Mouse (Mus musculus) layer of hippocampus, adult 9-10 months (tissue): ENCODE results near the gene Creb1.
"Not testable (repeated sequence)": the region's sequence is repeated elsewhere in the genome, so short reads cannot be mapped to it uniquely, and the experiment has no call there.

Experiments used
- DNase-seq: peaks from one replicate; pipeline ENCODE4 v3.0.0; 2022; ENCODE audit warnings: low spot score

Creb1 gene

DNA sequence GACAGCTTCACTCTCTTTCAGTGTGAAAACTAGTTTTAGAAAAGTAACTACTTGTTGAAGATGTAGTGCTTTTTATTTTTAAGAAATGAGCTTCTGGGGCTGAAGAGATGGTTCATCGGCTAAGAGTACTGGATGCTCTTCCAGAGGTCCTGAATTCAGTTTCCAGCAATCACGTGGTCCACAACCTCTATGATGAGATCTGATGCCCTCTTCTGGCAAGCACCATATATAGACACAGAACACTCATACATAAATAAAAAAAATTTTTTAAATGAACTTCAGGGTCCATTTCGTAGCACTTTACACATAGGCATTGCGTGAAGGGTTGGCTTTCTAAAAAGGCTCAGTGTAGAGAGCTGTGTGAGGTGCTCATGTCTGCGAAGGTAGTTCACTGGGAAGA, 11.3 kb downstream of the Creb1 start:
- no peak for DNase-seq

DNA sequence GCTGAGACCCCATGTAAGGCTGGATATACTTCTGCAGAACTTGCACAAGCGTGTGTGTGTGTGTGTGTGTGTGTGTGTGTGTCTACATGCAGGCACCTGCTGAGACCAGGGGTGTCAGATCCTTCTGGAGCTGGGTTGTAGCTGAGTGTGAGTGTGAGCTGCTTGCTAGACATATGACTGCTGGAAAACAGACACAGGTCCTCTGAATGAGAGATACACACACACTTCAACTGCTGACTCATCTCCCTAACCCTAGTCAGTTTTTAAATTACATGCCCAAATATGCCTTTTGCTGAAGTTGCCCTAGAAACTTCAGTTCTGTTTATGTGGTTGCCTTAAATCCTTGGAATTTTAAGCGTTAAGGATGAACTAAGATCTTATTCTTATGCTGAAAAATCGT, 13.6 kb downstream of the Creb1 start:
- no peak for DNase-seq

DNA sequence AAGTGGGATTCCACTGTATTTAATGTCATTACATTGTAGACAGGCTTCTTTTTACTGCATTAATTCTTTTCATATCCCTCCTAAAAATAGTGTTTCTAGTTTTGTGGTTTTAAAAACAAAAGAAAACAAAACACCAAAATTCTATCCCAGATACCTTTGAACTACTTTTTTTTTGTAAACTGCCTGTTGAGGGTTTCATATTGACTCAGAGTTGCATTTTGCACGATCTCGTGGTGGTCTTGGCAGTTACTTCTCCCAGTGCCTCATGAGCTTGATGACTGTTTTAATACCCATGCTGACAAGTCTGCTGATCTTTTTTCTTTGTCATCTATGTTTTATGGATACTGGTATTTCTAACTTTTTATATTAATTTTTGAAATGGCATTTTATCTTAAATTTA, 16.9 kb downstream of the Creb1 start:
- DNase-seq, result no peak

DNA sequence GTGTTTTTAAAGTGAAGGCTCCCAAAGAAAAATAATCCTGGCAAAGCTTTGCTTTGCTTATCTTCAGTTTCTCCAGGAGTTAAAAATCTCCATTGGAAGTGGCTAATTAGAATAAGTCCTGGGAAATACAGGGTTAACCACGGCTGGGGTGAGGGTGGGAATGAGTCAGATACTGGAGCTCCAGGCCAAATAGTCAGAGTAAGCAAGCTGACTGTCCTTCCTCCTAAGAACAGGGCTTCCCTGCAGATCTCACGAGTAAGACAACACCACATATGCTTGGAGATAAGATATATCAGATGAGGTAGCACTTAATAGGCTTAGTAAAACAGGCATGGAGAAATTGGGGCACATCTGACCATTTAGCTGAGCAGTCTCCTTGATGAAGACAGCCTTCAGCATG, 19.5 kb downstream of the Creb1 start:
- DNase-seq, result no peak

DNA sequence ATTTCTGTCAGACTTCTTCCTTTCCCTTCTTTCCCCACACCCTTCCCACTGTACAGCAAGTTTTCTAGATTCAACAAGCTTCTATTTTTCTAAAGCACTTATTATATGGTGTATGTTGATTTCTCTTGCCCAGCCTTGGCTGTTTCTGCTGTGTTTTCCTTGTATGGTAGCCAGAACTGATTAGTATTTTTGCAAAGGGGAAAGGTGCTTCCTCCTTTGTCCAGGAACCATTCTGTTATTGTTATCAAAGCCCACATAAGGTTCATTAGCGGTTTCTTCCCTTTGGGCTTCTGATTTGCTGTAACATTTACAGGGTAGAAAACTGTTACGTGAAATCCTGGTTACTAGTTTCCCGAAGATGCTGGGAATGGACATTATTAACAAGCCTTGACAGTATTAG, 27.7 kb downstream of the Creb1 start:
- no peak for DNase-seq

DNA sequence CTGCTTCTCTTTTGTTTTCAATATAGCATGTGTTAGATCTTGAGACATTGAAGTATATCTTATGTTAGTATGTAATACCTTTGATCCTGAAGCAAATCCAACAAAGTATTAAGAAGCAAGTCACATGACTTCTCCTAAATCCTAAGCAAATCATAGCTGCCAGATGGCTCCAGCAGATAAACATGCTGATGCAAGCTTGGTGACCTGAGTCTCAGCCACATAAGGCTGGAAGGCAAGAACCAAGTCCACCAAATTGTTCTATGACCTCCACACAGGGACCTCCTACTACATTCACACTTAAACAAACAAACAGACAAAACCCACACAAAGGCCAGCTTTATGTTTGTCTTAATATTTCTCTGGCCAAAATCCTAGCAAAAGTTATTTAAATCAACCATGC, 35.8 kb downstream of the Creb1 start:
- no peak for DNase-seq

DNA sequence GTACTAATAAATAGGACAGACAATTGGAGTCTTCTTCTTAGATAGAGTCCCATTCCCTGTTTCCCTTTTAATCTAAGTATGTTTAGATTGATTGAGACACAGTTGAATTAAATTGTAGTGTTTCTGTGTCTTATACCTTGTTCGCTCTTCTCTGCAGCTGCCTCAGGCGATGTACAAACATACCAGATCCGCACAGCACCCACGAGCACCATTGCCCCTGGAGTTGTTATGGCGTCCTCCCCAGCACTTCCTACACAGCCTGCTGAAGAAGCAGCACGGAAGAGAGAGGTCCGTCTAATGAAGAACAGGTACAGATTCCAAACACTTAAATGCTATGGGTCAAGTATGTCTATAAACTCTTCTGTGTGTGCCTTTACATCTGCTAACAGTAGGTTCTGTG, 43.6 kb downstream of the Creb1 start:
- no peak for DNase-seq

DNA sequence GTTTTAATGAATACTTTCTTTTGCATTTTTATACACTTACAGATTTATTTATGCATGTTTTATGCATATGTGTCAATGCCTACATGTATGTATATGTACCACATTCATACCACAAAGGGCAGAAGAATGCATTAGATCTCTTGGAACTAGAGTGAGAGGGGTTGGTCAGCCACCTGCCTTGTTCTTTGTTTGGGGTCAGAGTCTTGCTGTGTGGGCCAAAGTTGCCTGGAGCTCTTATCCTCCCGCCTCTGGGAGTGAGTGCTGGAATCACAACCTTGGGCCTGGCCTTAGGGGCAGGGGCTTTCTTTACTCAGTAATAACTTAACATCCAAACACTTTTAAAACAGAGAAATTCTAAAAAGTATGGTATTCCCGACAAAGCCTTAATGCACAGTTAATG, 44.3 kb downstream of the Creb1 start:
- no peak for DNase-seq

DNA sequence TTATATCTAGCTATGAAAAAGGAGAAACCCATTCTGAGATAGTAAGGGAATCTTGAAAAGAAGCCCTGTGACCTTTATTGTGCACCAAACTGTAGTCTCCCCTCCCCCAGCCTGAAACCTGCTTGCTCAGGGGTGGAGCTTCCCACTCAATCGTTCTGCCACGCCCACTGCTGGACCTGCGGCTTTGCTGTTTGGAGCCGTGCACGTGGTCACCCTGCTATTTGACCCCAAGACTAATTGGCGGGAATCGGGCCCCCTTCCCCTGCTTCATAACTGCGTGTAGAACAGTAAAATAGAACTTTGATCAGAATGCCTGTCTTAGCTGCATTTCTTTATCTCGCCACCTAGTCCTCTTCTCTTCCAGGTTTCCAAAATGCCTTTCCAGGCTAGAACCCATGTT, 45.5 kb downstream of the Creb1 start:
- not testable (repeated sequence) for DNase-seq

DNA sequence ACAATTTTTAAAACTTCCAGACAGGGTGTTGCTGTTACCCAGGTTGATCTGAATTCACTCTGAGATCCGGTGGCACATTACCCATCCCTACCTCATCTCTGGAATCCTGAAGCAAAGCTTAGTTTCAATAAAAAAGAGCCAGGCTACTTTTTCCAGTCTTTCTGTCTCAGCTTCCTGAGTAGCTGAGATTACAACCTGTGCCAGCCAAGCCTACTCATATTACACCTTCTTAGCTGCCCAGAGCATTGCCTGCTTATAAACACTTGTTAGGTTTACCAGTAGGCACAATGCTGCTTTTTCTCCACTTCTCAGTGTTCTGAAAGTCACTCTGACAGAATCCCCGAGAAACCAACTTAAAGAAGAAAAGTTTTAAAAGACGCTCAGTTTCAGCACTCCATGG, 46.4 kb downstream of the Creb1 start:
- DNase-seq, result no peak

DNA sequence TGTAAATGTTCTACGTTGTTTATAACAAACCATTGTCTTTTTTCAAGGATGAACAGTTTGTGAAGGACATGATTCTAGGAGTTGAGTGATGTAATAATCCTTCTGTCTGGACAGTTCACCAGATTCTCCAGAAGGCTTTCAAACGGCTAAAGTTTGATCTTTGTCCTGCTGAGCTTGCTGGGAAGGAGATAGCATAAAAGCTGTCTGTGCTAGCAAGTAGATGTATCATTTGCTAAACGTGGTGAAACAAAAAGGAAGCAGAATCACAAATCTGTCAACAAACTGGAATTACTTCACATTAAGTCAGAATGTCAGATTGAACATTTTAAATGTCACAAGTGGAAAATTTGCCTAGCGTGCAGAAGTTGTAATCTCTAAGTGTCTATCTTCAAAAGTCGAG, 66.5 kb downstream of the Creb1 start:
- DNase-seq, result no peak

DNA sequence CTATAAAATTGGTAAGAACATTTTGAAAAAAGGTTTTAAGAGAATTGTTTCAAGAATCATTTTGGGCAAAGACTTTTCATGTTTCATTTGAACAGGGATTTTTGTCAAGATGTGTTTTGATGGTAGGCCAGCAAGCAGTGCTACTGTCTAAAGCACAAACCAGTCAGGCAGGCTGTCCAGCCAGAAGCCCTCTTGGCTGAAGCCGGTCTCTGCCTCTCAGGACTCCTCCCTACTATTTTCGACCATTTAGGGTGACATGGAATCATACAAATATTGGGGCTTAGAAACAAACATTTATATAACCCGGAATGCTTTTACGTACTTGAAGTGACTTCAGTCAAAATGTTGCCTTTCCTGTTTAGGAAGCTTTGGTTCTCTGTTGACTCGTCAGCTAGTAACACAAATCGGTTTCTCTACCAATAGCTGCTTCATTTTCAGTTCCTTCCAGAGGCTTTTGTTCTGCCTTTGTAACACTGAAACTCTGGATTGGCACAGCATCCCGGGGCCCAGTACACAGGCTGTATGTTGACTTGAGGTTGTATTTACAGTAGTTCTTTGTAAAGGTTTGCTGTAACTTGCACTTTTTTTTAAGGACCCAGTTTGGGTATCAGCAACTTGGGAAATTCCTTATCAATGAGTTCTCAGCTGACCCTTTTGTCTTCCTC, 68.1 kb downstream of the Creb1 start:
- no peak for DNase-seq

DNA sequence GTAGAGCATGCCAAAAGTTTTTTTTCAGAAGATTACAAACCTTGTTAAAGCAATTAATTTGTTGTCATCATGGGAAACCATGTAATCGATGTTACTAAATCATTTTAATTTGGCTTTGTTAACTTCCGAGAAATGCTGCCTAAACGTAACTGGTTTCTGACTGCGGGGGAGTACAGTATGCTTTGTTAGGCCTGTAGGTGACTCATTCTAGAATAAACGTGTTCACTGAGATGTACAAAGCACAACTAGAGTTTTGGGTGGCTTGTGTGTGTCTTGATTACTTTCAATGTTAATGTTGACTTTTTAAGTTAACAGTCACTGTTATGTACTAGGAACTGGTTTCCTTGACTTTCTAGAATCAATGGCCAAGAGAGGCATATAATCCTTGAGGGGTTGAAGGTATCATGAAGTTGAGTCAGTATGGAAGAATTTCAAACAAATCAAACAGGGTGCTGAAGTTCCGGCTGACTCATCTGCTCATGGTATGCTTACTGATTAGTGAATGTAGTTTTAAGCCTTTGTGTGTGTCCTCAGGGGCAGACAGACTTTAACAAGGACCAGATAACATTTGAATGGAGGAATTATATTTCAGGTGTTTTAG, 68.9 kb downstream of the Creb1 start:
- no peak for DNase-seq

DNA sequence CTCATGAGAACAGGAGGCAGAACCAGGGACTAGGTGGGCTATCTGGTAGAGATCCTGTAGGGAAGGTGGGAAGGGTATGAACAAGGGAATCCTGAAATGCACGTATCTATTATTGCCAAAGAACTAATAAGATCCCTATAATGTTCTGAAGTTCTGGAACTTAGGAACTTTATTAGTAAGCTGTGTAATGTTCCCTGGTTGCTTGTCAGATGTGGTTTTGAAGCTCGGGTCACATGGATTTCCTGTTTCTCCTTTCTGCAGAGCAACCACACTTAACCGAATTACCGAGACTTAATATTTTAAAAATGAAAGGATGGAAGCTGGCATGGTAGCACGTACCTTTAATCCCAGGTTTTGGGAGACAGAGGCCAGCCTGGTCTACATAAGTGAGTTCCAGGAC, 70.9 kb downstream of the Creb1 start:
- no peak for DNase-seq

DNA sequence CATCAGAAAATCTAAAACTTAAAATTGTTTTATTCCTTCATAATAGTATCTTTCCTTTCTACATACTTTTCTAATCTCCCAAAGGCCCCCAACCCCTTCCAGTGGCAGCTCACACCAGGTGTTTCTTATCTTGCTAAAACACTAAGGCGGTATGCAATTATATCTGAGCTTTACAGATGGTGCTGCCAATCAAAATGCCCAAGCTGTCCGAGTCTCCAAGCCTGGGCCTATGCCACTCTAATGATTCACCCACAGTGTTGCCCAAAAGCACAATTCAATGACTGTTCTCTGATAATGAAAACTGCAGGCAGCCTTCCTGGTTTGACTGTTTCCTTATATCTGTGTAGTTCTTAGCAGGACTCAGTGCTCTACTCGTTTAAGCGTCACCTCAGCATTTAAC, 76.7 kb downstream of the Creb1 start:
- no peak for DNase-seq

DNA sequence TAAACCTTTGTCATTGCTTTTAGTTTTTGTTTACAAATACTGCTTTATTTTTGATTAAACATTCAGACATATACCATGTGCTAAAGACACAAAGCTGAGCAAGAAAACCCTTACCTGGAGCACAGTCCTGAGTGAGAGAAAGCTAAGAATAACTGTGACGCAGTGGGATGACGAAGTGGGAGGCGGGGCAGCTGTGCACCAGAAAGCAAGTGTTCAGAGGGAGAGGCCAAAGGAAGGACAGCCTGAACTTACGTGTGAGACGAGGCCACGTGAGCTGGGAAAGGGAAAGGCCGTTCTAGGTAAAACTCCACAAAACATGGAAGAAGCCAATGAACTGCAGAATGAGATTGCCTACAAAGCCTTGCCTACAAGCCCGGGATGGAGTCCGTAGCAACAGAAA, 77.5 kb downstream of the Creb1 start:
- DNase-seq, result no peak

DNA sequence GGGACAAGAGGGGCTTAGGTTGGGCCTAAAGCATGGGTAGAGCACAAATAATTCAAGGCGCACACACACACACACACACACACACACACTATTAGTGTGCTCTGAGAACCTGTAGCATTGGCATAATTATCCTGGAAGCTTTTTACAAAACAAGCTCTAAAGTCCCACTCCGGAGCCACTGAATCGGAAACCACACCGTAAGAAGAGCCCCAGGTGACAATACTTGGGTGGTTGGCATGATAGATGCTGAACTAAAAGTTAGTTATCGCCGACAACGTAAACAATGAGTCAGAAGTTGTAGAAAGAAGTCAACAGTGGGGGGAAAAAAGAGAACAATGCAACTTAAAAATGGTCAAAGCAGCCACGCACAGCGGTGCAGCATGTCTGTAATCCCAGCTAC, 81.9 kb downstream of the Creb1 start:
- no peak for DNase-seq

DNA sequence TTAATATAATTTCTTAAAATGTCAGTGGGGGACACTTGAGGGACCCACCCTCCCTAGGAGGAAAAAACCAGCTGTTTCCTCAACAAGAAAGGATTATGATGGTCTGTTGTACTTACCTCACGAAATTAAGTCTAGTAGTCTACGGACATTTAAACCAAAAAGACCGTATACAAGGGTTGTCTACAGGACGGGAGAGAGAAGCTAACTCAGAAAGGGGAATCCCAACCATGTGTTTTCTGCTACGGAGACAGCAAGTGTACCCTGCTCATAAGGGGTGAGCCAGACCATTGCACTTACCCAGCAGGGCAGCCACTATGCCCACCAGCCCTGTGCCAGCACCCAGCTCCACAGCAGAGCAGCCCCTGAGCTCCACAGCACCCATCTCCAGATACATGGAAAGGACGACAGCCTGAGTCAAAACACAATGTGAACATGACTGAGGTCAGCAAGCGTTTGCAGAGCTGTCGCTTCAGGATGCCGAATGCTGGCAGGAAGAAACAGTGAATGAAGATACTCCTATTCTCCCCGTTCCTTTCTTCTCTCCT, 82.4 kb downstream of the Creb1 start:
- DNase-seq, result no peak

DNA sequence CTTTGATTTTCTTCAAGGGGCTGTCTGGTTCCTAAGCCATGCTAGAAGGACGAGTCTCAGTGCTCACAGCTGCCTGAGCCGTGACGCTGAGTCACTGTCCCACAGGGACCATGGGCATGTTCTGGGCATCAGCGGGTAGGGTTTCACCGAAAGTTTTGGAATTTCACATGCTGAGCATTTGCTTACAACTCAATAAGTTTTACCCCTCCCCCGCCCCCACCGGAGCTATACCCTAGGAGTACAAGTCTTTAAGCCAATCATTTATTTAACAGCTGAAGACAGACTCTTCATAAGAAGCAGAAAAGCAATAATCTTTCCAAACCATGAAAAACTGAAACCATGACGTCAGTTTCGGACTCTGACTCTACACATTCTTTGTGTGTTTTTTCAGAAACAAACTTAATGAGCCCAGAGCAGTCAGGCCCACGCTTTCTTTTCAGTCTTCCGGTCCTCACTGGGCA, 83.1 kb downstream of the Creb1 start:
- no peak for DNase-seq

DNA sequence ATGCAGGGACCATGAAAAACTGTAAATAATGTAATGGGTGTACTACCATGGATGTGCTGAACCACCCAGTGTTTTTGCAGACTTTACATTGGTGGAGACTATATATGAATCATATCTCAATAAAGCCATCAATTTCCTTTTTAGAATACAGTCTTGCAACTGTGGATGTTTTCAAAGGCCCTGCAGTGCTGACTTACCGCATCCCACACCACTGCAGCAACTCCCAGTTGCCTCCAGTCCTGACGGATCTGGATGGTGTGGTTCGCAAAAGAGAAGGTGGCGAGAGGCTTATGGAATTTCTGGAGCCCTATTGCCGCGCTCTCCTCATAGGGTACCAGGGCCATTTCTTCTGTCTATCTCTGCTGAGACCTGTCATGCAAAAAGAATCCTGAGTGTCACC, 83.6 kb downstream of the Creb1 start:
- DNase-seq, result no peak

DNA sequence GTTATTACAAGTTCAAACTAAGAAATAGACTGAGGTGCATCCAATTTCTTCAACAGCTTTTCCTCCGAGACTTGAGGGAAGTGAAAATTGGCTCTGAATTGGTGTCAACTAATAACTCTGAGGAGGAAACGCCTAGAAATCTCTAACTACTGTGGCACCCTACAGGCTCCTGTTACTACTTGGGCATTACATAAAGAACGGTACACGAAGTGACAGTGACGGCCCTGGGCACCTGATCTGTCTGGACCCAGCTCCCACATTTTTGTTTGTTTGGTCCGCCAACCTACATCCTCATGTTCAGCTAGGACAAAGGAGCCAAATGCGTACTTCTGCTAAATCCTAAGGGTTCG, 84.1 kb downstream of the Creb1 start:
- DNase-seq, result no peak

DNA sequence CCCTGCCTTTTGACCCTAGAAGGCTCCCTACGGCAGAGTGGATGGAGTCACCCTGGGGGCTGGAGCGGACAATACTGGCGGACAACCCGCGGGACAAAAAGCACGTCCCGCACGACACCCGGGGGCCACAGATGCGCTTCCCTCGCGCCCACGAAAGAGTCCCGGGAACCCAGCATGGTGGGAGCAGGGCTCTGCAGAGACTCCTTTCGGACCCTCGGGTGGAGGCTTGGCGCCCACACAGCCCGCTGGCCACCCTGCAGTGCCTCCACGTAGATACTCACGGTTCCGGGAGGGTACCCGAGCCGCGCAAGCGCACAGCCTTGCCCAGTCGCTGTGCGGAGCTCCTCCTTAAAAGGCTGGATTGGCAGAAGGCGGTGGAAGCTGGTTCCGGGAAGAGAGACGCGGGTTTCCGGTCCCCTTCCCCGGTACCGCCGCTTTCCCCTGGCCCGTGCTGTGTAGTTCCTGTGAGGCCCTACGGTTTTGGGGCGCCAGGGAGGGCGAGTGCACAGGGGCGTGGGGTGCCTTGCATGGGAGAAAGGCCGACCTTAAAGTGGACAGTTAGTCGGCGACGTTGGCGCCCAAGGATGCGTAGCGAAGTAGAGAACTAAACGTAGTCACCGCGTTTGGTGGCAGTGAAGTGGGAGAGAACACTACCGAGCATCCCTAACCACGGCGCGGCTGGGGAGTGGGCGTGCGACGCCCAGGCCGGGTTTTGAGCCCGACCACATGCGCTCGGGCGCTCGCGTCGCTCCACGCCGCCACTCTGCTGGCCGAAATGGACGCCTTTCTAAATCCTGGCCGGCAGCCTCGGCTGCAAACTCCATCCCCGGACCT, 84.7 kb downstream of the Creb1 start, which contains the start of gene Mettl21a:
Gene Mettl21a (minus strand): TSS at position 362 of the 834 bp plus-strand sequence.
- peak; percentile 88 for DNase-seq

DNA sequence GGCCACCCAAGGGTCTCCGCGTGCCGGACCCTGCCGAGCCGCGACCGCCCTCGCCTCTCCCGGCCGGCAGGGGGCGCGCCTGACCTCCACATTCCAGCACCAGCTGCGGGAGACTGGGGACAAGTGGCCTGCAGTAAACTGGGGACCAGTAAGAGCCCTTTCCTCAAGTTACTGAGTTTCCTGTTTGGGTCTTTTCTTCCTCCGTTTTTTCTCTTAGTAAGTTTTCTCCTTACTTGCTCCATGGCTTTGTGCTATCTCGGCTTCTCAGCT, 85.2 kb downstream of the Creb1 start:
- DNase-seq, result peak; percentile 67
